Mouse (Mus musculus) layer of hippocampus, adult 18-20 months (tissue): ENCODE measurements around the gene Vps9d1. TPM values are rescaled to one million over a fixed set of nuclear protein-coding genes. Genes with fewer than 3 reads are reported as not detected.
A peak's percentile ranks its signal among the peaks of the same experiment; 100 is the strongest.
"Not testable (repeated sequence)": the region's sequence is repeated elsewhere in the genome, so short reads cannot be mapped to it uniquely, and the experiment has no call there.

ENCODE experiments used
- DNase-seq, 2 experiments: peaks; one replicate each; pipeline ENCODE4 v3.0.0; 2022; ENCODE audit warnings: low spot score in 2 of 2
- total RNA-seq, 2 experiments: library from RNA; stranded (reverse); gene quantifications; 2 replicates each; pipeline ENCODE4 v1.2.3; 2021

Gene Vps9d1
- total RNA-seq, 2 experiments from 2014 or later: 49.1 to 54.5 TPM

- DNase-seq: no peak
Measured at GRCm38 (mm10) chr8:123255170-123255569, 1.0 kb upstream of the Vps9d1 start.

DNA sequence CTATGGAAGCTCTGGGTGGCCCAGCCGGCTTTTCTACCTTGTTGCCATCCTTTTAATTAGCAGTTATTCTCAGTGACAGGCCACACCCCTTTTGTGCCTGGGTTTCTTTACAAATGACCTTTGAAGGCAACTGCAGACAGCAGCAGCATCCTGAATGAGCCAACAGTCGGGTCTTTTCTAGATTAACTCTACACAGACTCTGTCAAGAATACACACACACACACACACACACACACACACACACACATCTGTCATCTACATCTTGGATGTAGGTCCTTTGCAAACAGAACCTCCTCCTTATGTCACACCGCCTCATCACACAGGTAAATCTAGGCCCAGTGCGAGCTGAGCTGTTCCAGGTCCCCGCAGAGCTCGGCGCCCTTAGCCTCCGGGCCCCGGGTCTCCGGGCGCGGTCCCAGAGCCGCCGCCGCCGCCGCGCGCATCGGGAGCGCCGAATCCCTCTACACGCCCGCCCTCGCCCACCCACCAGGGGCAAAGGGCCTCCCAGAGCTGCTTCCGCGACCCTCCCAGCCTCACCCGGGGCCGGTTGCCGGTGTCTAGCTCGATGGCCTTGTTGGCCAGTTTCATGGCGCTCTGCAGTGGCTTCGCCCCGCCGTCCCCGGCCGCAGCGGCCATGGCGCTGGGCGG is 573 bp downstream of the Vps9d1 start:
- DNase-seq: peak in 1 of 2 experiments; percentile 28

DNA sequence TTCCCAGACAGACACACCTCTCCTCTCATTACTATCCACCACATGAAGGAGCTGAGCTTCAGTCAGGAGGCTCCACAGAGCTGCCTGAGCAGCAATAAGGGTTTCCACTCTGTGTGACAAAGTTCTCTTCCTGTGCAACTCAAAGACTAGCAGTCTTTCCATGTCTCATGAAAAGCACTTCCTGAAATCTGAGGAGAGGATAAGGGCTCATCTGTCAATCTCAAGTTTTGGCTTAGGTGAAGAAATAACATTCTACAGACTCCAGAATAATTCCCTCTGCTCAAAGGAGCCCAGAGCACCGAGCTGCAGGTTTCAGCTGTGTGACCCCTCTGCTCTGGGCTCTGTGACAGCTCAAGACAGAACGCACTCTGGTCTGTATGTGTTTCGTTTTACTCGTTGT is 1.2 kb downstream of the Vps9d1 start:
- no peak for DNase-seq

DNA sequence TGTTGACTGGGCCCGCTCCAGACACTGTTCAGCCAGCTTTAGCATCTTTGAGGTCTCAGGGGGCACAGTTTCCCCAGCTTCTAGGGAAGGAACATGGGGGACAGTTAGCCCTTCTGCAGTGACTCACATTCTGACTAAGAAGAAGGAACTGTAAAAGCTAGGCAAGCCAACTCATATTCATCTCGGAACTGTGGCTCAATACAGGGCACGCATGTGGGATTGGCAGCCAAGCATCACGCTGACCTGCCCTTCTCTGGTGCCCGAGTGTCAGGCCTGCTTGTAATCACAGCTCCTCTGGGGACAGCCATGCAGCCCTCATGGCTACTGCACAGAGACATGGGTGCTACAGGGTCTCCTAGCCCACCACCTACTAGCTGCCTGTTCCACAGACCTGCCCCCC is 3.2 kb downstream of the Vps9d1 start:
- DNase-seq: no peak

DNA sequence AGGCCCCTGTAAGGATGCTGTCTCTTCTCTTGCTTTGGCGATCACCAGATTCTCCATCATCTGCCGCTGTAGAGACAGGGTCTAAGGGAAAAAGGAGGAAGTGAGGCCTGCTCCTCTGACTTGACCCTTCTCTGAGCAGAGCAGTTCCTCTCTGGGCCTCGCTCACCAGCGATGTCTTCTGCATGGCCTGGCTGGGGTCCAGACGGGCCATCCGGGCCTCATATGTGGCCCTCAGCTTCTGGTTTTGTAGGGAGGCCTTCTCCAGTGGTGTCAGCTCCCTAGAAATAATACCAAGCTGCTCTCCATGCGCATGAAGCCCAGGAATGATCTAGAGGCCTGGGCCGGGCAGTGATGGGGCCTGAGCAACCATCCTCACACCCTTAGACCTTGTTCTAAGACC is 5.6 kb downstream of the Vps9d1 start:
- DNase-seq: no peak

GRCm38 (mm10) chr8:123247748-123248147 is 6.4 kb downstream of the Vps9d1 start:
- no peak for DNase-seq

DNA sequence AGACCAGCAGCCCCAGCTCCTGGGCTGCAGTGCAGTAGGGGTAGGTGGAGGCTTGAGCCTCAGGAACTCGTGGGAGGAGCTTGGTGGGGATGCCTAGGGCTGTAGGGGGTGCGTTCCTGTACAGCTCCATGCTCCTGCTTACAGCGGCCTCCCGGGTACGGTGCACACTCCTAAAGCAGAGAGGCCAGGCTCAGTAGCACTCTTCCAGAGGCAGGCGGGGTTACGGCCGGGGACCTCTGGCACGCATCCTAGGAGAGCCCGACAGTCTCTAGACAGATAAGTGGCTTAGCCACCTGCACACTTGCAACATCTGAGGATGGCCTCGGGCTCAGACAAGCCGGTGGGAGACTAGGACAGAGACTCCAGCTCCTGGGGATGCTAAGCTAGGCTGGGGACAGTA is 8.6 kb downstream of the Vps9d1 start:
- no peak for DNase-seq

GRCm38 (mm10) chr8:123244382-123244781 is 9.8 kb downstream of the Vps9d1 start:
- no peak for DNase-seq

- no peak for DNase-seq
Measured at GRCm38 (mm10) chr8:123243053-123243452, 11.1 kb downstream of the Vps9d1 start.

DNA sequence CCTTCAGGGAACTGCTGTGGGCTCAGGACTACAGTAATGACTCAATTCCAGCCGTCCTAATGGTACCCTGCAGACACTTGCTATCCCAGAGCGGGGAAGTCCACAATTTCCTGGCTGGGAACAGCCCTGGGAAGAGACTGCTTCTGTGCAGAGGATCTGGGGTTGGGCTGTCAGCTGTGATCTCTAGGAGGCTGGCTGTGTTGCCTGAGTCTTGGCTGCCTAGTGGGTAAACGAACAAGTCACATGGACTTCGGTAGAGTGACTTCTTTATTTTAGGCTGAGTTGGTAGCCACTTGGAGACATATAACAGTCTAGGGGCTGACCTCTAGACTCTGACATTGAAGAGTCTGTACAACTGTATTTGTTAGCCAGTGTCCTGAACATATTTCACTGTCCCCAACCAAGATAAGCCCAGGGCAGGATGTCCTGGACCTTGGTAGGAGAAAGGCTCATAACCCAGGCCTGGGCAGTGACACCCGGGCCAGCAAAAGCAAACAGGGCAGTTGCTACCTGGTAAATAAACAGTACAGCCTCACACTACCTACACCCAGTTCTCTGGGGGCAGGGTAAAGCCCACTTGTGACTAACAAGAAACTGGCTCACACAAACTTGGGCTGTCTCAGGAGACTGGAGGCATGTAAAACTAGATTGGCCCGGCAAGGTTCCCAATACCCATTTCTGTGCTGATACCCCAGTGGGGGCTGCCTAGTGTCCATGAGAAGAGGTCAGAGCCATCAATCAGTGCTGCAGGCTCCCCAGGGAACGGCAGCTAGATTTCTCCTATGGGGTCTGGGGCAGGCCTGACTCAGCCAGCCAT is 11.8 kb downstream of the Vps9d1 start:
- no peak for DNase-seq

- DNase-seq: no peak
Measured at GRCm38 (mm10) chr8:123239398-123239797, 14.8 kb downstream of the Vps9d1 start.

DNA sequence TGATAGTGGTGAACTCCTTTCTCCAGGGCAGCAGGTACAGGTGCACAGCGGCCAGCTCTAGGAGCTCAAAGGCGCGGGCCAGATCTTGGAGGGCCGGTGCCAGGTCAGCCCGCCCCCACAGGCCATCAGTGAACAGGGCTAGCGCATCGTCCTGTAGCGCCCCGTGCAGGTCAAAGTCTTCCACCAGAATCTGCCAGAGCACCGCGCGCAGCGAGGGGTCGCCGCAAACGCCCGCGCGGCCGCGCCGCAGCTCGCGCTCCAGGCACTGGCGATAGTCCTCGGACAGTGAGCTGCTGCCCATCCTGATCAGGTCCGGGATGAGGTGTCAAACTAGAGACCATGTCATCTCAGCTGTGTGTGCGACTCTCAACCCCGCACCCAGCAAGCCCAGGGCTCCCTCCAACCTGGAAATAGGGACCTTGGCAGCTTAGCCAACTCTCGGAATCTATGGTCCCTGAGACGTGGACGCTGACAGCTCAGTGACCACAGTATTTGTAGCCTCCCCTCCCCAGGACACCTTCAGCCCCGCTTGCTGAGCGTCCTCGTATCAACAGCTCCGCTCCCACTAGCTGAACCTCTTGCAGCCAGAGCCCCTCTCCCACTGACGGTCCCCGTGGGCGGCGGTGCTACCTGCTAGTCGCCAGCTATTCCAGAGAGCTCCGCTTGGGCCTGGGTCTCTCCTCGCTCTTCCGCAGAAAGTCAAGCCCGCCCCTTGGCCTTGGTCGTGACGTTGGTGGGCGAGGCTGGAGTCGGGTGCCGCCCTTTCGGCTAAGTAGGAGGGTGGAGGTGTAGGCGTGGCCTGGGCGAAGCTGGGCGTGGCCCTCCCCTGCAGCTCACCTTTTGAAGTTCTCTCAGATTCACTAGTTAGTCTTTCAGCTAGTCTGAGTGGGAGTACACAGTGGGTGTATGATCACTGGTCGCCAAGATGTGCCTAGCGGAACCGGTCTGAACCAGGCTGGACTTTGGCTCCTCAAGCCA is 18.3 kb downstream of the Vps9d1 start, which contains the start of gene Spata2l:
Spata2l (minus strand) TSS at position 714 of the 978 bp plus-strand sequence.
- peak; percentile 82 to 87 for DNase-seq

DNA sequence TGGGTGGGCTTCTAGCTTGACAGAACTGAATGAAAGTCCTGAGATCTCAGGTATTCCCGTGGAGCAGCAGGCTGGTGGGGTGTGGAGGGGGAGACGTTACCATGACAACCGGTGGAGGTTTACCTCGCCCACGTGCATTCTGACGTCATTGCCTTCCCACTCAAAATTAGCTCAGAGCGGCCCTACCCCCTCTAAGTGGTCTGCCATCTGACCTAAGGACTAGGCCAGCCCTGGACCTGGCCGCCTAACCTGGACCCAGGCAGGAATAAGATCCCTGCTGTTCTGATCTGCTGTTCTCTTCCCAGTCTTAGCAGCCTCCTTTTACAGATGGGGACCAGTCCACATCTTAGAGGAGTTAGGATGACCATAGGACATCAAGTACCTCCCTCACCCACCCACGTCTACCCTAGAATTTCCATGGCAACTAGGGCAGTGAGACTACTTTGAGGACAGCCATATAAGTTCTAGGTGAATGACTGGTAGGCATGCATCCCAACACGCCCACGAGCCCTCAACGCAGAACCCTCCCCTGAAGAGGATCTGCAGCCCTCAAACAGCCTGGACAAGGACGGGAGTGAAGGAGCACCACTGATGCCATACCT is 19.1 kb downstream of the Vps9d1 start:
- DNase-seq: peak; percentile 84 to 91

- DNase-seq: peak in 1 of 2 experiments; percentile 39
Measured at GRCm38 (mm10) chr8:123233760-123234159, 20.4 kb downstream of the Vps9d1 start.

- DNase-seq: peak in 1 of 2 experiments; percentile 31
Measured at GRCm38 (mm10) chr8:123233300-123233699, 20.8 kb downstream of the Vps9d1 start.

DNA sequence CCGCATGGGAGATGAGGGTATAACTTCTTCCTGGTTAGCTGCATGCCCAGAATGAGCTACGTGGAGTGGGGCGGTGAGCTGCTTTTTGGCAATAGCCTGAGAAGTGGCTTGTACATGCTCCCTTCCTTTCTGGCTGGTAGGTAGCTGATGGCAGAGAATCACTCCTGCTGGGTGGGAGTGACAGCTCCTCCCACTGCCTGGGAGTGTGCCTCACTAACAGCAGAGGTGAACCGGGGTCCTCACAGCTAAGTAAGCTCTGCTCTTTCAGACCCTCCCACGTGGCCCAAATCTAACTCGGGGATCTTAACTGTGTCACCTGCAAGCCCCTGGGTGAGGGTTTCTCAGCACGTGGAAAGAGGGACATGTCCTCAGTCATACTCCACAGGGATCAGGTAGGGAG is 21.6 kb downstream of the Vps9d1 start:
- DNase-seq: peak in 1 of 2 experiments; percentile 41

DNA sequence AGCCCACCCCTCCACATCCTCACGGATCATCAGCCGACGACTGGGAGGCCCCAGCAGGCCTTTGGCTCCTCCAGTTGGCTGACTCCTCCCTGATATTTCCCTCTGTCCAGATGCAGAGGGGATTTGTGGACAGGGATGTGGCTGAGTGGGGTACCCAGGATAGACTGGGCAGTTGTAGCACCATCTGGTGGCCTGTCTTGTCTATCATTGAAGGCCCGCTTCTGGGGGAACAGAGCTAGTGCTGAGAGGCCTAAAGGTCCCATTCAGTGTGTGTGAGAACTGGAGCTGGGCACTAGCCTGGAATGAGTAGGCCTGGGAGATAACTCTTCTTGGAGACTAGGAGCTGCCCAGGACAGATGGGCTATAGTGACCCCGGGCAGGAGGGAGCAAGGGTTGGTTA is 22.4 kb downstream of the Vps9d1 start:
- peak in 1 of 2 experiments; percentile 54 for DNase-seq

DNA sequence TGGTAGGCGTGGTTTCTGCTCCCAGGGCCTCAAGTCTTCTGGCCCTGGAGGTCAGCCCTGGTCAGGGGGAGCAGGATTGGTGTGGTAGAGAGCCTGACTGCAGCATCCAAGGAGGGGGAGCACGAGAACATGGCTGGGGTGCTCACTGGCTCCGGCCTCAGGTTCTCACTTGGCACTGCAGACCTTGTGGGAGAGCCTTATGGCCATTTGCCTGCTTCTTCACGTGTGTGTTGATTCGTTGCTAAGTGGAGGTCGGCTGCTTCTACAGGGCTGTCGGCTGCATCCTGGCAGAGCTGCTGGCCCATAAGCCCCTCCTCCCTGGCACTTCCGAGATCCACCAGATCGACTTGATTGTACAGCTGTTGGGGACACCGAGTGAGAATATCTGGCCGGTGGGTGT is 23.8 kb downstream of the Vps9d1 start:
- DNase-seq: not testable (repeated sequence)

GRCm38 (mm10) chr8:123228416-123228815 is 25.7 kb downstream of the Vps9d1 start:
- DNase-seq: no peak

GRCm38 (mm10) chr8:123224278-123225266 is 29.6 kb downstream of the Vps9d1 start, which contains the start of gene Cdk10:
Cdk10 (plus strand) TSS chr8:123224842.
- peak; percentile 92 to 95 for DNase-seq
